Mouse (Mus musculus) MEL (cell line): ENCODE results near the gene Neu1.
"Not testable (repeated sequence)": the region's sequence is repeated elsewhere in the genome, so short reads cannot be mapped to it uniquely, and the experiment has no call there.

Source experiments
- ELF1 ChIP-seq: IDR thresholded peaks from 2 replicates; pipeline ENCODE4 v1.6.1; 2014; ENCODE audit warnings: low read depth, mild to moderate bottlenecking, inconsistent platforms, low read length, improper control_type of control experiment, moderate library complexity
- NELFE ChIP-seq: IDR thresholded peaks from 2 replicates; pipeline ENCODE4 v1.6.1; 2011; ENCODE audit warnings: low read depth, low read length, improper control_type of control experiment
- RCOR1 ChIP-seq: IDR thresholded peaks from 2 replicates; pipeline ENCODE4 v1.6.1; 2012; ENCODE audit warnings: low read depth, mild to moderate bottlenecking, inconsistent platforms, low read length, improper control_type of control experiment

DNA sequence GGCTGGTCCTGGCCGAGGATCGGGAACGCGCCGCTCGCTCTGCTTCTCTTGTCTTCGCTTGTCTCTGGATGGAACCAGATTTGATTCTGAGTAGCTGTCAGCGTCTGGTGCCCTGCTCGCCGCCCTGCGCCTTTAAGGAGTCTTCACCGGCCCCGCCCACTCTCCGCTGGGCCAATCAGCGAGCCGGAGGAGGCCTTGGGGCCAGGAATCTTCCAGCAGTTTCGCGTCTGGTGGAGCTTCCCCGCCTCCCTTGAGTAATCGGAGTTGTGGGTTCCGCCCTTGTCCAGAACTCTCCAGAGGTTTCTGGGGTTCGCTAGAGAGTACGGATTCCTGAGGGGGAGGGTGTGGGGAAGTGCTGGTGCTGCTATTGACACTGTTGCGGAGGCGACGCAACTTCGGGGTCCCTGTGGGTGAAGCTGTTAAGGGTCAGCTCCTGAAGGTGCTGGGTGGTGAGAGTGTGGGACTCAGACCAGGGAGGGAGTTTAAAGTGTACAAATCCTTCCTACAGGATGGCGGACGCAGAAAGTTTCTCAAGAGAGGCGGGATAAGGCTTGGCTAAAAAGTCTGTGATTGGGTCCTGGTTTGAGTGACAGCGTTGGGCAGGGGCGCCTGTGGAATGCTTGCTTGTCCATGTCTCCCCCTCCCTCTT, 28.2 kb downstream of the Neu1 start, which contains the start of gene Hspa1b:
- not testable (repeated sequence) for TF ChIP-seq NELFE, ELF1, RCOR1
